Mouse (Mus musculus): ENCODE measurements around the gene Mall.

The Mall gene

DNA sequence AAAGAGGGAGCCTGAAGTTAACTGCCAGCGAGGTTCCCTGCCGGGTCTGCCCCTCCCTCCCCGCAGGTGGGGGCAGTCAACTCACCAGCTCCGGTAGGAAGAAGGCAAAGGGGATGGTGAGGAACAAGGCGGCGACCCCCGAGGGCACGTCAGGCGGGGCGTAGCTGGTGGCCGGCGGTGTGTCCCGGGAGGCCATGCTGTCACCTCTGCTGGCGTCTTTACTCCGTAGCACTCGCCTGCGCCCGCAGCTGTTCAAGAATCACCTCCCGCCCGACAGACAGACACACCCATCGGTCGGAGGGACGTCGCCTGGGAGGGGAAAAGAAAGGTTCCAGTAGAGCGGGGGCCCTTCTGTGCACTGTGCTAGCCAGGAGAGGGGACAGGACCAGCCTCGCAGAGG lies at the start of gene Mall:
Mall (minus strand) TSS at position 262 of the 400 bp plus-strand sequence.
- peak; percentile 18 for DNase-seq

DNA sequence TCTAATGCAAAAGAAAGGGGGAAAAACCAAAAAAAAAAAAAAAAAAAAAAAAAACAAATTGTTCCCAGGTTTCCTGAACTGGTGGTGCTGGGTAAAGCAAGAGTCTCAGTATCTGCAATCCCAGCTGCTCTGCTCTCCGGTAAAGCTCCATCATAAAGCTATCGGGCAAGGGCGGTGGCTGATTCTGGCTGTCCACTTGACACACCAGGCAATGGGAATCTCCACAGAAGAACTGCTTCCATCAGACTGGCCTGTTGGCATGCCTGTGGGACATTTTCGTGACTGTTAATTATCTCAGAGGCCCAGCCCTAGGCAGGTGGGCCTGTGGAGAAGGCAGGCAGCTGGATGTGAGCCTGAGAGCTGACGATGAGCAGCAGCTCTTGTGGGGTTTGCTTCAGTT lies 48.7 kb upstream of the Mall start:
- no peak for DNase-seq

DNA sequence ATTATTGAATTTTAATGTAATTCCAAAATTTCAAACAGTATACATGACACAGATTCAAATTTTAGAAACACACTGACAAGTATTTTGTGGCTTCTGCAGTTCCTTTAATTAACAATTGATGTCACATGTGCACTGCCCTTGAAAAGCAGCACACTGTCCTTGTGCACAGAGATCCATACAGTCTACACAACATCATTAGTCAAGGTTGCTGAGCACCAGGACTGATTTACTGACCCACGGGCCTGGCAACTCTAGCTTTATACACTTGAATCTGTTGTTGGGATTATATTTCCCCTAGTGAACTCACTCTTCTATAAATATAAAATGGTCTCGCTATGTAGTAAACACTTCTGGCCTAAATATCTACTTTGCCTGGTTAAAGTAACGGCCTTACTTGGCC lies 45.3 kb upstream of the Mall start:
- DNase-seq, result no peak

DNA sequence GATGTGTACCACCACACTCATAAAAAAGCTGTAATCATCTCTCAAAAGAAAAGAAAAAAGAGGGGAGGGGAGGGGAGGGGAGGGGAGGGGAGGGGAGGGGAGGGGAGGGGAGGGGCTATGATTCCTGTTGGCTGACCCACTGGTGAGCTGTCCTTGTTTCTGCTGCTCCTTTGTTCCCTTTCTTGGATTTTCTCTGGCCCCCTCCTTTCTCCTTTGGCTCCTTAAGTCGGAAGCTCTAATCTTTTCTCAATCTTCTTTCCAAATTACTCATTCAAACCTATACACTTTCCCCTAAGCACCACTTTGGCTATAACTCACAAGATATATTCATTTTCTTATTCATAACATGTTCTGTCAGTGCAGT lies 44.8 kb upstream of the Mall start:
- no peak for DNase-seq

DNA sequence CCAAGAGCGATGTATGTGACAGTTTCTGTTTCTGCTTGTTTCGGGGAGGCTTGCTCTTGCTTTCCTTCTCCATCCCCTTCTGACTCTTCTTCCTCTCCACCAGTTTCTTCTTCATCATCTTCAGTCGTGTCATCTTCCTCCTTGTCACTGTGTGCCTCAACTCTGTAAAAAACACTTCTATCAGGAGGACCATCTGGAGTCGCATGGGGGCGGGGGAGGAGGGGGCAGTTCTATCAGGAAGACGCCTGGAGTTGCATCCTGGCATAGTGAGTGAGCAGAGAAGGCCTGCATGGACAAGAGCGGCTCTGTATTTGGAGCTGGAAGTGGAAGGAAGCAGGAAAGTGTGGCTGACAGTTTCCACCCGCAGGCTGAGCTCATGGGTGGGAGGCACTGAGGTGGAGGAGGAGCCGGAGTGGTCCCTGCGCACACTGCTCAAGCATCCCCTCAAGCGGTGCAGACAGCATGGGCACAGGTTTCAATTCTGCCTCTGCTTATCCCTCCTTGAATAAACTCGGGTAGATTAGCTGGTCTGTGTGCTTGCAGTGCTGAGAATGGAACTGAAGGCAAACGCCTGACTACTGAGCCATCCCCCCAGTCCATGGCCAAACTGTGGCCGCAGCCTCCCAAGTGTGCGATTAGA lies 44.3 kb upstream of the Mall start:
- DNase-seq, result no peak

DNA sequence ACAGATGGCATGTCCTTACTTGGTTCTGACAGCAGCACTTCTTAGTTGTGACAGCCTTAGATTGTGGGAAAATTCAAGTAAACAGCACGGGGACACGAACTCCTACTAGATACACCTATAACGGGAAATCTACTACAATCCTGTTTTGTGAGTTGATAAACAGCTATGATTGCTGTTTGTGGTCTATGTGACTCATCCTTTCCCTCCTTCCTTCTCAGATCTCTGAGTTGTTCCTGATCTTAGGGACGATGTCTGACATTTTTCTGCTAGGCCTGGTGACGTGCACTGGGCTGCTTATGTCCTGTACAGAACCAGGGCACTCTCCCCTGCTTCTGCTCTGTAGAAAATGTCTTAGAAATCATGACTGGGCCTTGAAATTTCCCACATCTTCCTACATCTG lies 31.9 kb upstream of the Mall start:
- DNase-seq, result no peak

DNA sequence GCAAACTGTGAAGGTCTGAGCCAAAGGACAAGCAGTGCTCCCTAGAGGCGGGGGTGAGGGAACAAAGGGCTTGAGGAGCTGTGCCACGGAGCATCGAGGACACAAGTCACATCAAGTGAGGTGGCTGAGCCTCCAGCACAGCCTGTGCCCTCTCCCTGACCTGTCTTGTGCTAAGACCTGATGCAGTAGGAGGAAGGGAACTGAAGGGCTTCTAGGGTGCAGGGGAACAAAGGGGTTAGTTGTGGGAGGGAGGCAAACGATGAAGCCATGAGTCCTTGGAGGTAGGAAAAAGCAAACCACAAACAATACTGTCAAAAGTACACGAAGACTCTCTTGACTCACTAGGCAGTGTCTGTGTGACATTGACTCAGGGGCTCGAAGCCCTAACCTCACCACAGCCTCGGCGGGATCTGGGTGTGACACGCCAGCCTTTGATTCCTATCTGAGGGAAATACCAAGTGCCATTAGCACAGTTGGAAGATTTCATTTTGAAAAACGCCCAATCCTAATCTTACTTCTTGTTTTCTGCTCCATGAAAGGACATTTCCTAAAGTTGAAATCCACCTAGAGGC lies 30.8 kb upstream of the Mall start:
- no peak for DNase-seq

DNA sequence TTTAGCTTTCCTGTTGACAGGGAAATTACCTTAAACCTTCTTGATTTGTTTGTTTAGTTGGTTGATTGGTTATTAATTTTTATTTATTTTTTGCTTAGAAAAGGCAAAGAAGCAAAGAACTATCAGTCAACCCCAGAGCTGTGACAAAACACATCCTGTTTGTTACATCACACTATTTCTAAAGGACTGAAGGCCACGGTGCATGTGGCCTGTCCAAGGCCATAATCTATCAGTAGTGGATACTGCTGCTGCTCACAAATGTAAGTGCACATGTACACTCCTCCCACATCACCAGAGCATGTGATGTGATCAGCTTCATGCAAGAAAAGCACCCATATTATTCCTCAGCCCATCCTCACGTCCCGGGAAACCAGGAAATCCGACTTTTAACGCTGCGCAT lies 30.3 kb upstream of the Mall start:
- no peak for DNase-seq

DNA sequence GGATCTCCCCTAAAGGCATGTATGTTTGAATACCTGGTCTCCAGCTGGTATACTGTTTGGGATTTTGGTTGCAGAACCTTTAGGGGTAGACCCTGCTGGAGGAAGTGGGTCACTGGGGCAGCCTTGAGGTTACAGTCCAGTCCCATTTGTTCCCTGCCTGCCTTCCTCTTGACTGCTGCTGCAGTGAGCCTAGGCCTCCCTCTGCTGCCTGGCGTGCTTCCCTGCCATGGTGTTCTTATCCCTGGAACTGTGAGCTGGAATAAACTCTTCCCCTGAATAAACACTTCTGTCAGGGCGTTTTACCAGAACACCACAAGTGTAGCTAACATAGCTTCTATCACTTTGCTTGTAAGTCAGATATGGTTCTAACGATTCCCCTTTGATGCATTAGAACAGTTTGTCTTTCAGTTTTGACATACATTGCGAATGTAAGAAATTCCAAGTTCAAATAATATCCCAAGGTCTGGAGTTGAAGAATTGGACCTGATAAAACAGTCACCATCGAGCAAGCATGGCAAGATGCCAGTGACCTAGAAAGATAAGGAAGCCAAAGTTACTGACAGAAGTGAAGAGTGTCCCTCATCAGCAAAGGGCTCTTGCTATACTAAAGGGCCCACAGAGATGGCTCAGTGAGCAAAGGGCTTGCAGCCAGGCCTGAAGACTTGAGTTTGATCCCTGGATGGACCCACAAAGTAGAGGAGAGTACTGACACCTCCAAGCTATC lies 29.6 kb upstream of the Mall start:
- no peak for DNase-seq

DNA sequence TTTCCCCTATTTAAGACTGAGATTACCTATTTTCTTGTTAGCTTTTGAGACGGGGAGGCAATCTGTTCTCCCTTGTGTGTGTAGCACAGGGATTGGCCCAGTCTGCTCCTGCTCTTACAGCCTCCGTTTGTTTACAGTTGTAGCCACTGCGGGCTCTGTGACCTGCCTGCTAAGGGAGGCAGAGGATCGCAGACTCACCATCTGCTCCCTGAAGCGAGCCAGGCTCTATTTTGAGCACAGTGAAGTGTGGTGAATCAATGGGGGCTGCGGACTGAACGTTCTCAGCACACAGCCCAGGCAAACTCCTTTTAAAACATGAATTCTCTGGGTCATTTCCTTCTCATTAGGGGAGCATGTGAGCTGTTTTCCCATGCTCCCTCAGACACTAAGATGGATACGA lies 27.4 kb upstream of the Mall start:
- no peak for DNase-seq

DNA sequence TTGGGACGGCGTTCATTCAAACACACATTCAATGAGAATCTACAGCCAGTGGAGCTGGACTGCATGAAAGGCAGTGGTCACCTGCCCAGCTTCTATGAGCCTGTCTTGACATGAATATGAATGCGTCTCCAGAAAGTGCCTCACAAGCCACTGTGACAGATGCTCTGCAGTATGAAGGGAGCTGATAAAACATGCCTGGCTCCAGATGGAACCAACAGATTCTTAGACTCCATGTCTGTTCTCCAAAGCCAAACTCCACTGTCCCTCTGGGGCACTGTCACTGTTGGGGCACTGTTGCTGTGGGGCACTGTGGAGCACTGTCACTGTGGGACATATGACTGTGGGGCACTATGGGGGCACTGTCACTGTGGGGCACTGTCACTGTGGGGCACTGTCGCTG lies 24.4 kb upstream of the Mall start:
- DNase-seq, result no peak

DNA sequence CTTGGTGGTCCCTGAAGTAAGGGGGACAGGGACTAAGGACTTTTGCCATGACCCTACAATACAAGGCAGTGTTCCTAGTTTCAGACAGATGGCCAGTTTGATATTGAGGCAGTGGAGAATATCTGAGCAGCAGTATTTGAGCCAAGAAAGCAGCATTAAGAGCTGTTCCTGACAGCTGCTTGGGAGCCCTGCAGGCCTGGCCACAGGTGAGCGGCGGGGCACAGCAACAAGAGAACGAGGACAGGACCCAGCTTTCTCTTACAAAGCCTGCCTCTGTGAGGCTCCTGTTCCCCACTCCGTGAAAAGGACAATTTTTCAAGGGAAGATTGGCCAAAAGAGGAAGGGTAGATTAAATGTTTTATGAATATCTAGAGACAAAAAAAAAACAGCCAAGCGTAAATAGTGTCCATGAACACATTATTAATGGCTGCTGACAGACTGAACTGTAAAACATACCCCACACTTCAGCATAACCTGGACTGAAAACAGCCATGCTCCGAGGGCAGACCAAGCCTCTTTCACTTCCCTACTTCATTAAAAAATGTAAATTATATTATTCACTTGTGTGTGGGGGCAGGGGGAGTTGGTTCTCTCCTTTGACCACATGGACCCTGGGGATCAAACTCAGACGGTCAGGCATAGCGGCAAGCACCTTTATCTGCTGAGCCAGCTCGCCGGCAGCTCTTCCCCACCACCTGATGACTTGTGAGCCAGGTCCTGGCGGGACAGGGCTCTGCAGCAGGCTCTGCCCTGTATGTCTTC lies 22.3 kb upstream of the Mall start:
- DNase-seq, result no peak

DNA sequence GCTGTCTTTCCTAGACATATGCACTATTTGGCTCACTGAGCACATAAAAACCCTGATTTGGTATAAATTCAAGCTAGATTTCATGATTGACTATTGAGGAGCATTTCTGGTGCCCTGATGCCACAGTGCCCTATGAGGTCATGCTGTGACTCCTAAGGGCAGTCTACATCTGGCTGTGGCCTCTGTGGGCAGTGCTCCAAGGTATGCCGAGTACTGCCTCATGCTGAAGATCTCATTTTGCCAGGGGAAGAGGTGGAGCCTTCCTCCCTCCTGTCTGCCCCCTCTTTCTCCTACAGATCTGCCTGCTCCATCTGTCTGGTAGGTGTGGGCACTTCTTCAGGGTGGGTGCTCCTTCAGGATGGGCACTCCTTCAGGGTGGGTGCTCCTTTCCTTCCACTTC lies 19.6 kb upstream of the Mall start:
- no peak for DNase-seq

DNA sequence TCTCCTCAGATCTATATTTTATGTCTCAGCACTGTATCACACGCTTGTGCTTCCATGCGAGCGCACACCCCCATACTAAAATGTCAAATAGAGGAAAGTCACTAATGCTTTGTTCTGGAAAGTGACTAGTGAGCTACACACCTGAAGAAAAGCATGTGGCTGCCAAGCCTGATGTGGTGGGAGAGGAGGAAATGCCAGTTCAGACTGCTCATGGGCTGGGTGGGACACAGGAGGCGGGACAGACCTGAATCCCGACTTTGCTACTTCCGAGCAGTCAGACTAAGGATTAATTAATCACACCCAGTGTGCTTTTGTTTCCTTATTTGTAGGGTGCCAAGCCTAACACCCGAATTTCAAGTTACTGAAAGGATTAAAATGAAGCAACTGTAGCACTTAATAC lies 18.6 kb upstream of the Mall start:
- DNase-seq, result no peak

DNA sequence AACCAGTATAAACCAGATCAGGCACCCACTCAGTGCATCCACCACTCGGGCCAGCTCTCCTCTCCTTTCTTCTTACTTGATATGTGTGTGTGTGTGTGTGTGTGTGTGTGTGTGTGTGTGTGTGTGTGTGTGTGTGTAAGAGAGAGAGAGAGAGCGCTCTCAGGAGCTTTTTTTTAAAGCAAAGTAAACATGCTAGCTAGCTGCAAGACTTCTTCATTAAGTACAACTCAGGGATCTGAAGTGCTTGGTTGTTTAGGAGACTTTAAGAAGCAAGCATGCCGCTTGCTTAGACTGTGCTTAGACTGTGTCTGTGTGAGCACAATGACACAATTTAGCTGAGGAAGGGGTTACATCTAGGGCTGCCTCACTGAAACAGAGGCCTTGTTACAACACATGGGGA lies 12.9 kb upstream of the Mall start:
- no peak for DNase-seq

DNA sequence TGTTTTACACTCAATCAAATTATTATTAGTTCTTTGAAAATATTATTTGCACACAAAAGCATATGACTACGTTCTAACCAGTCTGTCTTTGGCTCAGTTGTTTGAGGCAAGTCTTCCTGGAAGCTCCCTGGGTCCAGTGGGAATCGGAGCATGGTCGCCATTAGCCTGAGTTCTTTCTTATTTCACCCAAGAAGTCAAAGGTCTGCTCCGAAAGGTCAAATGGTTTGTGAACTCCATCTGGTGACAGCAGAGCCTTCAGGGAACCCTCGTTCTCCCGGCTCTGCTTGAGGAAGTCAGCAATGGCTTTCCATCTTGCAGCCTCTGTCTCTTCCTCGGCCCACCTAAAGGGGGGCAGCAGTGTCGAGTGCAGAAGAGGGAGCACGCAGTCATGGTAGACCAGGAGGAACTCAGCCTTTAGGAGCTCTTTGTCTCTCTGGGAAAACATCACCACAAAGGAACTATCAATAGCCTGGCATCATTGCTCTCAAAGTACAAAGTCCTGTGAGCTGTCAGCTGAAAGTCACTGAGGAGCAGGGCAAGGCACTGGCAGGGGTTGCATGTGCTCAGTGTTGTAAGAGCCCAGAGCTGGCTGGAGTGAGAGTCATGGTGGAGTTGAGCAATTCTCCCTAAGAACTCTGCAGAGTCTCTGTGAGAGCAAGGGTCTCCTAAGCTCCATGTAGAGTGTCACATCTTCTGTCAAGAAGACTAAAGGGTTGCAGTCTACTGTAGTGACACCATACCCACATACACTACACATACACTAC lies 11.2 kb upstream of the Mall start:
- DNase-seq, result no peak

DNA sequence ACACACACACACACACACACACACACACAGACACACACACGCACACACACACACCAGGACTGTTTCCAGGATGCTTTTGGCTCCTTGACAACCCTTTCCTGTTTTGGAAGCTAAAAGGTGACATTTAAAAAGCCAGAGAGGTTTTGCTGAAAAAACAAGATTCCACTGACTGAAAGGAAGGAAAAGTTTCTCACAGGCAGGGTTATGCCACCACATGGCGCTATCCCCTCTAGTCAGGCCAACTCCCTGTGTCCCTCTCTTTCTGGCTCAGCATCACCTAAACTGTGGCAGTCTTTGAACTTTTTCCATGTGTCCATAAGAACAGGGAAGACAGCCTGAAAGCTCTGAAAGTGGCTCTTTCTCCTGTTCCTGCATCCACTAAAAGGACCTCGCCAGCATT lies 8.2 kb upstream of the Mall start:
- no peak for DNase-seq

DNA sequence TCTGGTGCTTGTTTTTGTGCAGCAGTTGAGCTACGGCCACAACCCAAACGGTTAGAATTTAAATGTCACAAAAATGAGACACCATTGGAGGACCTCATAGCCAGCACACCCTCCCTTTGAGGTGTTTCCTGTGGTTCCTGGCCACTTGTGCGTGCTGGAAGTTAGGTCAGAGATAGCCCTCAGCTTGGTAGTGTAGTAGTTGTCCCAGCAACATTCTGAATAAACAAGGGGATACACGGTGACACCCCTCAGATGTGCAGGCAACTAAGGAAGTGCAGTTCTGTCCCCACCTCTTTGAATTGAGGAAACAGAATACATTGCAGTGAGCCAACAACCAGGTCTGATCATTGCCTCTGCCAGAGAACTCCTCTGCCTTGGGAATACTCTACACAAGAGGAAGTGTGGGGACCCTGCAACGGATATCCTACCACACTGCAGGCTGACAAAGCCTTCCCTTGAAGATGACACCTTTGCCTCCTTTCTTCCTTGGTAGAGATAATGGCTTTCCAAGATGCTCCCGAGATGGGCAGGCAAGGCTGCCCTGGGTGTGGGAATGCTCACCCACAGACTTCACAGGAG lies 7.0 kb upstream of the Mall start:
- no peak for DNase-seq

DNA sequence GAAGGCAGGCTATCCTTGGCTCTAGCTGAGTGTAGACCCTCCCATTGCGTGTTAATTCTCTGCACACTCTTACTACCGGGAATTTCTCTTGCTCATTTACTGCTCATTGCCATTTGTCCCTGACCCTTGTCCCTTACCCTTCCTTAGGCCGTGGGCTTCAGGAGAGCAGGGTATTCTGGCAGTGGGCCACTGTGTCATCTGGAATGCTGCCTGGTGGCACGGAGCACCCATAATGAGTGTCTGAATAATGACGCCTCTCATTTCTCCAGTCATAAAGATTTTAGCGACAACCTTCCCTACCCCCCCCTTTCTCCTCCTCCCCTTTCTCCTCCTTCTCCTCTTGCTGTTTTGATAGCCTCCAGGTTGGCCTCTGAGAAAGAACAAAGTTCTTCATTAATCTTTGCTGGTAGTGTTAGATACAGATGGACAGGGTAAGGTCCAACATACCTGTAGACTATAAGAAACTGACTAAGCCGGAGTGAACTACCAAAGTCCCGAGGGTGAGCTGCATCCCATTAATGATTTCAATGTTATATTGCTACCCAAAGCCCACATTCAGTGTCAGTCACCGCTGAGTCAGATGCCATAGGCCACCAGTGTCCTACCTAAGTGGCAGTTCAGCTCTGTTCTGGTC lies 5.9 kb upstream of the Mall start:
- peak; percentile 32 for DNase-seq

DNA sequence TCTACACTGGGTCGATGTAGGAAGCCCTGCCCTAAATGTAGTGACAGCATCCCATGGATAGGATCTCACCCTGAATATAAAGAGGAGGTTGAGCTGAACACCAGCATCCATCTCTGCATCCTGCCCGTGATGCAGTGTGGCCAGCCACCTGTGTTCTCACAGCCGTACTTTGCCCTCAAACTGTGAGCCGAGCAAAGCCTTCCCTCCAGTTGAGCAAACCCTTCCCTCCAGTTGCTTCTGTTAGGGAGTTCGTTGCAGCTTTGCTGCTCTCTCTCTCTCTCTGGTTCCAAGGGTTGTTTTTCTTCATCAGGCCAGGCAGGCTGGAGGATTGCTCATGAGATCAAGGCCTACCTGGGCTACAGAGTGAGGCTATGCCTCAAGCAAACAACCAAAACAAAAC lies 5.2 kb upstream of the Mall start:
- DNase-seq, result no peak

DNA sequence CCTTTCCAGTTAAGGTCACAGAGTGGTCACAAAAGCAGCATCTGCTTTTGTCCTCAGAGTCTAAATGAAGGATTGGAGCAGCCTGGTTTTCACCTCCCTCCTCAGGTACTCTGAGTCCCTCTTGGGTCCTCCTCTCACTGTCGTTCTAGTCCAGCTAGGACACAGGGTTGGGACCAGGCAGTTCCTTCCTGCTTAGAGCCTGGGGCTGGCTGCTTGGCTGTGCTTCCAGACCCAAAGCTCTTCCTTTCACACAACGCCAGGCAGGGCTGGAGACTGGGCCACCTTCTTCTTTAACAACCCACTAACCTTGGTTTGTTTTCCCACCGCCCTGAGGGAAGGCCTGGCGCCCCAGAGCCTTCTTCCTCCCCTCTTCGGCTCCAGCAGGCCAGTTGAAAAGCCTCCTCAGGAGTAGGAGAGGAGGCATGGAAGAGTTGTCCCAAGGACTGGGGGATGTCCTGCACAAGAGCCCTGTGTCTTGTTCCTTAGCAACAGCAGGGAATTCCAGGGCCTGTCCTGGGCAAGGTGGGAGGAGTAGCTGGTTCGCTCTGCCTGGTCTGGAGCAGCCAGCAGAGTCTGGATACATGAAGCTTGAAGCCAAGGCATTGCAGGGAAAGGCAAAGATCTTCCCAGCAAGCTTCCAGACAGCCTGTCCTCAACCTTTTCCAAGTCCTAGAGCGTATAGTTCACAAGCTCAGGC lies 717 bp upstream of the Mall start:
- no peak for DNase-seq

Measured in kidney, adult 18-20 months (tissue).